Mouse (Mus musculus): ENCODE results near the gene C1qtnf12. TPM values are rescaled to one million over a fixed set of nuclear protein-coding genes. Genes with fewer than 3 reads are reported as not detected.

C1qtnf12 gene
- total and polyA plus RNA-seq, 3 experiments, result 1.8 to 2.9 TPM; not detected in 1

- Histone ChIP-seq H3K79me2 (ENCODE audit: control insufficient read depth, insufficient read depth, low read length, poor library complexity) (peaks cover 48% of the 10 kb centered on the region), H3K9ac (ENCODE audit: control insufficient read depth, low read depth, low read length, poor library complexity, severe bottlenecking) (peak overlapping the region; percentile 92), H3K27me3 (ENCODE audit: control insufficient read depth in 1 of 2, insufficient read depth in 2 of 2, low read length in 2 of 2) (no peaks in the 10 kb centered on the region), H3K9me3 (replicated peaks; ENCODE audit: insufficient read depth, low read length) (no peaks in the 10 kb centered on the region), H3K36me3 (ENCODE audit: control insufficient read depth in 1 of 2, insufficient read depth in 2 of 2, low read length in 2 of 2) (peaks cover 2 to 38% of the 10 kb centered on the region in 2 experiments; a peak in 3 of 4 replicates), H3K4me1 (ENCODE audit: control insufficient read depth in 1 of 2, insufficient read depth in 2 of 2, low read length in 2 of 2) (peaks cover 7 to 39% of the 10 kb centered on the region in 2 experiments), H3K27ac (ENCODE audit: control insufficient read depth, low read depth, low read length) (peak overlapping the region; percentile 86), H3K4me3 (ENCODE audit: control insufficient read depth in 1 of 2, insufficient read depth in 1 of 2, low read depth in 2 of 2, low read length in 2 of 2) (peak overlapping the region; percentile 64 to 72)
- DNase-seq (ENCODE audit: low read depth, low spot score), result peak; percentile 73
- TF ChIP-seq MXI1 (IDR thresholded peaks at IDR 0.05; ENCODE audit: low read depth, low read length), result peak; percentile 50
- no peak for TF ChIP-seq POLR2AphosphoS5 (IDR thresholded peaks at IDR 0.05; ENCODE audit: borderline replicate concordance, low read depth, low read length)
- peak; percentile 47 for TF ChIP-seq HCFC1 (IDR thresholded peaks at IDR 0.05; ENCODE audit: low read depth, low read length)
- TF ChIP-seq MAFK (IDR thresholded peaks at IDR 0.05; ENCODE audit: borderline replicate concordance, low read depth, low read length), result no peak
- no peak for TF ChIP-seq MAX (IDR thresholded peaks at IDR 0.05; ENCODE audit: low read length)
- TF ChIP-seq POLR2AphosphoS2 (IDR thresholded peaks at IDR 0.05; ENCODE audit: low read length), result no peak
- TF ChIP-seq NRF1 (IDR thresholded peaks at IDR 0.05; ENCODE audit: insufficient read depth, low read depth, low read length, poor library complexity, severe bottlenecking), result peak; percentile 72
- TF ChIP-seq RAD21 (IDR thresholded peaks at IDR 0.05; ENCODE audit: low read depth, low read length), result no peak
- no peak for TF ChIP-seq CTCF (IDR thresholded peaks at IDR 0.05 in 2 of 3, conservative IDR thresholded peaks at IDR 0.05 in 1 of 3; ENCODE audit: control insufficient read depth in 1 of 3, insufficient read depth in 1 of 3, low read depth in 2 of 3, low read length in 3 of 3, poor library complexity in 1 of 3, severe bottlenecking in 1 of 3)
- 0 out of 4 replicates have a peak, but pooled peaks of 1 of the 2 experiments have one; percentile 18 for TF ChIP-seq EP300 (IDR thresholded peaks at IDR 0.05; ENCODE audit: low read depth in 1 of 2, low read length in 2 of 2)
- TF ChIP-seq TAL1 (IDR thresholded peaks at IDR 0.05; ENCODE audit: low read length), result no peak
- TF ChIP-seq RCOR1 (IDR thresholded peaks at IDR 0.05; ENCODE audit: low read depth, low read length), result no peak
- no peak for TF ChIP-seq TBP (IDR thresholded peaks at IDR 0.05; ENCODE audit: low read depth, low read length)
- no peak for TF ChIP-seq GATA1 (IDR thresholded peaks at IDR 0.05; ENCODE audit: low read depth, low read length)
- TF ChIP-seq CHD2 (IDR thresholded peaks at IDR 0.05; ENCODE audit: low read length), result no peak
- no peak for TF ChIP-seq USF2 (IDR thresholded peaks at IDR 0.05; ENCODE audit: borderline replicate concordance in 1 of 2, insufficient read depth in 1 of 2, low read depth in 1 of 2, low read length in 2 of 2)
- TF ChIP-seq CHD1 (IDR thresholded peaks at IDR 0.05; ENCODE audit: low read depth, low read length), result no peak
- TF ChIP-seq MYC (IDR thresholded peaks at IDR 0.05; ENCODE audit: low read depth, low read length), result no peak
- no peak for TF ChIP-seq E2F4 (IDR thresholded peaks at IDR 0.05; ENCODE audit: borderline replicate concordance, low read depth, low read length)
- no peak for TF ChIP-seq POLR2A (IDR thresholded peaks at IDR 0.05; ENCODE audit: control insufficient read depth in 1 of 2, insufficient read depth in 1 of 2, low read depth in 1 of 2, low read length in 2 of 2, poor library complexity in 1 of 2)
- no peak for TF ChIP-seq SIN3A (IDR thresholded peaks at IDR 0.05; ENCODE audit: low read length)
- no peak for TF ChIP-seq KAT2A (conservative IDR thresholded peaks at IDR 0.05; ENCODE audit: low read depth, low read length)
- no peak for TF ChIP-seq SMC3 (IDR thresholded peaks at IDR 0.05; ENCODE audit: low read depth, low read length)
- TF ChIP-seq ZC3H11A (IDR thresholded peaks at IDR 0.05; ENCODE audit: low read depth, low read length), result no peak
- no peak for TF ChIP-seq MAZ (IDR thresholded peaks at IDR 0.05; ENCODE audit: low read depth, low read length)
- TF ChIP-seq ELF1 (IDR thresholded peaks at IDR 0.05; ENCODE audit: low read depth, low read length), result no peak
- TF ChIP-seq TCF12 (IDR thresholded peaks at IDR 0.05; ENCODE audit: low read depth, low read length), result no peak
- no peak for TF ChIP-seq ZNF384 (IDR thresholded peaks at IDR 0.05; ENCODE audit: low read depth, low read length)
- no peak for TF ChIP-seq MYB (IDR thresholded peaks at IDR 0.05; ENCODE audit: low read depth, low read length)
- TF ChIP-seq GABPA (IDR thresholded peaks at IDR 0.05; ENCODE audit: low read depth, low read length), result no peak
- no peak for TF ChIP-seq ZMIZ1 (IDR thresholded peaks at IDR 0.05; ENCODE audit: low read depth, low read length)
- no peak for TF ChIP-seq MEF2A (IDR thresholded peaks at IDR 0.05; ENCODE audit: extremely low read depth, insufficient replicate concordance, low read depth, low read length, poor library complexity, severe bottlenecking)
- TF ChIP-seq BHLHE40 (IDR thresholded peaks at IDR 0.05; ENCODE audit: borderline replicate concordance, low read depth, low read length), result no peak
- TF ChIP-seq USF1 (IDR thresholded peaks at IDR 0.05; ENCODE audit: low read depth, low read length), result no peak
- TF ChIP-seq UBTF (IDR thresholded peaks at IDR 0.05; ENCODE audit: borderline replicate concordance, insufficient read depth, low read depth, low read length), result no peak
- no peak for TF ChIP-seq JUND (IDR thresholded peaks at IDR 0.05; ENCODE audit: low read depth, low read length)
- 0 out of 2 replicates have a peak, but pooled peaks have one; percentile 25 for TF ChIP-seq NELFE (IDR thresholded peaks at IDR 0.05; ENCODE audit: low read depth, low read length)
Measured at GRCm38 (mm10) chr4:155991211-155991907, 29.2 kb downstream of the C1qtnf12 start.

All from MEL (cell line).